Mouse (Mus musculus) frontal cortex, adult 2 months (tissue): ENCODE data around the gene Mrps18b. TPM values are rescaled to one million over a fixed set of nuclear protein-coding genes. Genes with fewer than 3 reads are reported as not detected.
"Not testable (repeated sequence)": the region's sequence is repeated elsewhere in the genome, so short reads cannot be mapped to it uniquely, and the experiment has no call there.

Experiments
- DNase-seq, 2 experiments: peaks; one replicate each; pipeline ENCODE4 v3.0.0; 2022; ENCODE audit warnings: low spot score in 1 of 2; ENCODE audit errors: extremely low spot score in 1 of 2
- polyA plus RNA-seq: library from polyadenylated mRNA; depleted of rRNA; stranded (reverse); fragments of >200 nt; gene quantifications from 2 replicates; pipeline ENCODE4 v1.2.3, GENCODE M21; 2012; rRNA removed

The Mrps18b gene
- 54.6 and 55.9 TPM in 2 replicates for polyA plus RNA-seq

GRCm38 (mm10) chr17:35916297-35917142 is at the start of gene Mrps18b, which contains the start of gene Ppp1r10:
Mrps18b (minus strand) TSS chr17:35916389.
Ppp1r10 (plus strand) TSS chr17:35916434.
- DNase-seq: peak; percentile 99 to 100

DNA sequence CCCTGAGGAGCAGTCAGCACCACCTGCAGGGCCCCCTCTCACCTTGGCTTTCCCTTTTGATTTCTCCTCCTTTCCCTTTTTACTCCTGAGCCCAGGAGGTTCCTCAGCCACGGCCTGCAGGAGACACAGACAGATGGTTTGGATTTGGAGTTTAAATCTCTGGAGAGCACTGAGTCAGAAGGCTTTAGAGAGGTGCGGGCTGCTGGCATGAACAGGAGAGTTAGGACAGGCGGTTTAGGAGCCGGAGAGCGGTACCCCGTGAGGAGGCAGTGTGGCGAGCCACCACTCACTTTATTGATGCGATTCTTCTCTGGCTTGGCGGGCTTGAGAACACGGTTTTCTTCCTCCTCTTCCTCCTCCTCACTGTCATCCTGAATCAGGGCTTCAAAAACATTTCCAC is 47.1 kb upstream of the Mrps18b start:
- DNase-seq: no peak

- peak in 1 of 2 experiments; percentile 33 for DNase-seq
Measured at GRCm38 (mm10) chr17:35958533-35959223, 42.5 kb upstream of the Mrps18b start.

GRCm38 (mm10) chr17:35954665-35955064 is 38.5 kb upstream of the Mrps18b start:
- DNase-seq: no peak

DNA sequence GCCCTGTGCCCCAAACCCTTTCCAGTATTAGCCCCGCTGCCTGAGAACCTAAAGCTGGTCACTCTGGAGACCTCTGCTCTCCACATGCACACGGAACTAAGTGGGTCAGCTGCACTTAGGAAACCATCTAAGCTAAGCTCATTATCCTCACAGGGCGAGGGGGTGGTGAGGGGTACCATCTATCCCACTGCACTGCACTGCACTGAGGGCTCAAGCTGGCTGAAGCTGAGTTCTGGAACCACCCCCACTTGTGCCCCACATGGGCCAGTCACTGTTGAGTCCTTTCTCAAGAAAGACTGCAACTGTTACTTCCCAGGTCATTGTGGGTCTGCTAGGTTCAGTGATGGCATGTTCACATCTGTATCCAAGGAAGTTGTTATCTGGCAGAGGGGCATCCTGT is 36.4 kb upstream of the Mrps18b start:
- not testable (repeated sequence) for DNase-seq

DNA sequence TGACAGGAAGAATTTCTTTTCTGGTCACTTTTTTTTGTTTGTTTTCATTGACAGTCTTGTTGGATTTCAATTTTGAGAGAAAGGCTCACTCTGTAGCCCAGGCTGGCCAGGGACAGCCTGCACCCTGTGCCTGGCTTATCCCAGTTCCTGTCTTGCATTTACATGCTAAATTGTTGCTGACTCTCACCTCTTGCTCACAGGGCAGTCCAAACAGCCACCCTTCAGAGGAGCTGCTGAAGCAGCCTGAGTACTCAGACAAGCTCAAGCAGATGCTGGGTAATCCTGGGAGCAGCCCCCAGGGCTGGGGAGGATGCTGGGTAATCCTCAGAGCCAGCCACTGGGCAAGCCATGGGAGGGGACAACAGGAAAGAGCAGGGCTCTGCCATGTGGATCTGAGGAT is 34.8 kb upstream of the Mrps18b start:
- not testable (repeated sequence) for DNase-seq

DNA sequence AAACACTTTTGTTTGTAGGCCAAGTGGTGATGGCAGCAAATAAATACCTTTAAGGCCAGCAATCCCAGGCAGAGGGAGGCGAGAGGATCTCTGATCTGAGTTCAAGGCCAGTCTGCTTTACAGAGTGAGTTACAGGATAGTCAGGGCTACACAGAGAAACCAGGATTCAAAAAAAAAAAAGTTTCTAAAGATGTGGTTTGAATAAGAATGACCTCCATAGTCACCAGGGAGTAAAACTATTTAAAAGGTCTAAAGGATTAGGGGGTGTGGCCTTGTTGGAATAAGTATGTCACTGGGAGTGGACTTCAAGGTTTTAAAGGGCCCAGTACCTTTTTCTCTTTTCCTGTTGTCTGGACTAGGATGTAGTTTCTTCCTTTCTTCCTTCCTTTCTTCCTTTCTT is 23.8 kb upstream of the Mrps18b start:
- DNase-seq: no peak

GRCm38 (mm10) chr17:35939108-35939507 is 22.9 kb upstream of the Mrps18b start:
- no peak for DNase-seq

GRCm38 (mm10) chr17:35937700-35938348 is 21.6 kb upstream of the Mrps18b start:
- peak in 1 of 2 experiments; percentile 63 for DNase-seq

- not testable (repeated sequence) for DNase-seq
Measured at GRCm38 (mm10) chr17:35935763-35936162, 19.6 kb upstream of the Mrps18b start.

GRCm38 (mm10) chr17:35932608-35933007 is 16.4 kb upstream of the Mrps18b start:
- no peak for DNase-seq

DNA sequence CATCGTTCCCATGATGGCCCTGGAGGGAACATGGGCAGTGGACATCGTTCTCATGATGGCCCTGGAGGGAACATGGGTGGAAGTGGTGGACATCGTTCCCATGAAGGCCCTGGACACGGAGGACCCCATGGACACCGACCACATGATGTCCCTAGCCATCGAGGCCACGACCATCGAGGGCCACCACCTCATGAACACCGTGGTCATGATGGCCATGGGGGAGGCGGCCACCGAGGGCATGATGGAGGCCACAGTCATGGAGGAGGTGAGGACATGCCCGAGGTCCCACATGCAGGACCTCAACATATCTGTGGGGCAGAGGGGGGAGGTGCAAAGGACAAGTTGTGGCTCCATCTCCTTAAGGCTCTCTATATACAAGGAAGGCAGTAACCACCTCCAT is 14.4 kb upstream of the Mrps18b start:
- no peak for DNase-seq

GRCm38 (mm10) chr17:35929534-35929933 is 13.3 kb upstream of the Mrps18b start:
- DNase-seq: no peak

GRCm38 (mm10) chr17:35927471-35927870 is 11.3 kb upstream of the Mrps18b start:
- no peak for DNase-seq

- DNase-seq: no peak
Measured at GRCm38 (mm10) chr17:35923281-35923680, 7.1 kb upstream of the Mrps18b start.

DNA sequence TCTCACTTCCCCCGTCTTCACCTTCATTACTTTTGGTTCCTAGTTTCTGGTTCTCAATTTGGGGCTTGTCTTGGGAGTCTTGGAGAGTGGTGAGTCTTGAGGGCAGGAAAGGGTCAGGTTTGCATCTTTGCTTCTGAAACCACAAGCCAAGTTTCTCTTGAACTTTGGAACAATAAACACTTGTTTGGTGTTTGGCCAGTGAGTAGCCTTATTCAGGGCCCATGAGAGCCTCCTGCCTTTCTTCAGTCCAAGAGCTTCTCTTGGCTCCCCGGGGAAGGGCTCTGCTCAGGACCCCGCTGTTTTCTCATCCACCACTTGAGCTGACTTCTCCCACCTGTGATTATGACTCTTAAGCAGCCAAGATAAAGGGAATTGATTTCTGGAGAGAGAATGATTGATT is 6.4 kb upstream of the Mrps18b start:
- no peak for DNase-seq

DNA sequence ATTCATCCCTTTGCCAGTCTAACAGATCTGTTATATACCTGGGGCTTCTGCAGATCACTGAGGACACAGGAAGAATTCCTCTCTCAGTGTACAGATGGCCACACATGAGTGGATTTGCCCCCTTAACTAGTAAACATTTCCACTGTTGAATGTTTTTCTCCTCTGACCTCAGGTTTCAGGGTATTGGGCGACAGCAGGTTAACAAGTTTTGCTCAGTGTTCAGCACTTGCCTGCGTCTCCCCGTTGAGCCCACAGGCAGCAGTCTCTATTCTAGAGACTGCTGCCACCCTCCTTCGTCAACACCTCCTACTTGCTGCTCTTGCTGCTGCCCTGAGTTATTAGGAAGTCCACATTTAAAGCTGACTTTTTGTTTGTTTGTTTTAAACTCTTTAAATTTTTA is 5.5 kb upstream of the Mrps18b start:
- DNase-seq: no peak

GRCm38 (mm10) chr17:35920862-35921562 is 4.8 kb upstream of the Mrps18b start:
- peak in 1 of 2 experiments; percentile 60 for DNase-seq

DNA sequence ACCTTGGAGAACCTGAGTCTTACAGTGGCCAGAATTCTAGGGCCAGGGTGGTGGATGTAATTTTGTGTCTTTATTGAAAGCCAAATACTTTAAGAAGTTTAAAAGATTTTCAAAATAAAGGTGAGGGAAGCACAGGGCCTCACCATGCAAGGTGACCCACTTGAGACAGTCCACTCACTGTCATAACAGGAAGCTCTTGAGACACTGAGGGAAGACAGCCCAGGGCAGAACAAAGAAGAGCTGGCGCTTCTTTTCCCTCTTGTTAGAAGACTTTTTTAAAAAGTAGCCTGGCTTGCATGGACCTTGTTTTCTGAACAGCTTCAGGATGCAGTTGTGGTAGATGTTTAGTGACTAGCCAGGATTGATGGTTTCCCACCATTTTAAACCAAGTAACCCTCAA is 4.2 kb upstream of the Mrps18b start:
- DNase-seq: no peak

GRCm38 (mm10) chr17:35919864-35920301 is 3.7 kb upstream of the Mrps18b start:
- no peak for DNase-seq
